Mouse (Mus musculus) cerebellum, adult (tissue): ENCODE results near the gene Nfx1.

Source experiments
- ATAC-seq: cut with Nextera tagmentation; 2 replicates; pipeline ENCODE4 v1.9.2; 2017; ENCODE audit warnings: mild to moderate bottlenecking, moderate library complexity, mixed read lengths; ENCODE audit not compliant: insufficient number of reproducible peaks, low FRiP score, low TSS enrichment

Gene Nfx1

DNA sequence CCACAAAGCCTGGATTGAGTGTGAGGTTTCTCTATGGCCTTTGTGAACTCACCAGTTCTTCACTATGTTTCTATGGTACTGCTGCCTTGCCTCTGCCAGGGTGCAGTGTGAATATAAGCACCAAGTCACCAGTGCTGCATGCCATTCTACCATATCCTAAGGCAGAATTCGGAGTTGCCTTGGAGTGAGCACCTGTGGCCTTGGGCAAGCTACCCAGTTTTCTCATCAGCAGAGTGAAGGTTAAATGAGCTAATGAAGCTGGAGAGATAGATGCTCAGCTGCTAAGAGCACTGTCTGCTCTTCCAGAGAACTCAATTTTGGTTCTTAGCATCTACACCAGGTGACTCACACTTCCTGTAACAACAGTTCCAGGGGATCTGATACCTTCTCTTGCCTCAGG, 3.3 kb downstream of the Nfx1 start:
- ATAC-seq, result no peak

DNA sequence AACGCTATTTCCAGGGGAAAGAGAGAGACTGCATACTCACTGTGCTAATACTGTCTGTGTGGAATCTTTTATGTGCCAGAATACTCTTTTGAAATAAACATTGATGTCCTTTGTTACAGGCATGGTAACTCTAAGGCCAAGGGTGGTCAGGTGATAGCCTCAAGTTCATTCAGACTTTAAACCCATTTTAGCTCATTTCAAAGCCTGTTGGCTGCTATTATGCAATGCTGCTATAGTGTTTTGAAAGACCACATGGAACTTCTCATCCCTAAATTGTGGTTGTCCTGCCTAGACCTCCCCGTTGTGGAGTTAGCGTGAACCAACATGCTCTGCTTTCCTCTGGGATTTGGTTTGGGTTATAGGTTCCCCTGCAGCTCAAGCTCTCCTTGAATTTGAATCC, 5.0 kb downstream of the Nfx1 start:
- ATAC-seq, result no peak

- ATAC-seq, result no peak
Measured at GRCm38 (mm10) chr4:40976651-40977050, 5.9 kb downstream of the Nfx1 start.

GRCm38 (mm10) chr4:40979430-40979829, 8.7 kb downstream of the Nfx1 start:
- ATAC-seq, result no peak

- ATAC-seq, result no peak
Measured at GRCm38 (mm10) chr4:40982486-40982885, 11.8 kb downstream of the Nfx1 start.

GRCm38 (mm10) chr4:40983686-40984085, 13.0 kb downstream of the Nfx1 start:
- ATAC-seq, result no peak

DNA sequence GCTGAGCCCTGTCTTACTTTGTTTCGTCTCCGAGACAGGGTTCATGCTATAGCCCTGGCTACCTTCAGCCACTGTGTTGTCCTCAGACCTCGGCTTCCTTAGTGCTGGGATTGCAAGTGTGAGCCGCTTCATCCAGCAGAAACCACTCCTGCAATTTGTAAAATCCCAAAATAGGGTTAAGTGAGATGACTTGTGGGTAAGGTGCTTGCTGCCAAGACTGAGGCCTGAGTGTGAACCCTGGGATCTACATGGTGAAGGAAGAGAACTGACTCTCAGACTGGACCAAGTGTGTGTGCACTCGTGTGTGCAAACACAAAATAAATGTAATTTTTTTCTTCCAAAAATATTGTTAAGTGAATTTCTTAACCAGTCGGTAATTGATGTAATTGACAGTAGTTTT, 18.9 kb downstream of the Nfx1 start:
- ATAC-seq, result no peak

GRCm38 (mm10) chr4:40996302-40996701, 25.6 kb downstream of the Nfx1 start:
- no peak for ATAC-seq

GRCm38 (mm10) chr4:40997916-40998315, 27.2 kb downstream of the Nfx1 start:
- ATAC-seq, result no peak

DNA sequence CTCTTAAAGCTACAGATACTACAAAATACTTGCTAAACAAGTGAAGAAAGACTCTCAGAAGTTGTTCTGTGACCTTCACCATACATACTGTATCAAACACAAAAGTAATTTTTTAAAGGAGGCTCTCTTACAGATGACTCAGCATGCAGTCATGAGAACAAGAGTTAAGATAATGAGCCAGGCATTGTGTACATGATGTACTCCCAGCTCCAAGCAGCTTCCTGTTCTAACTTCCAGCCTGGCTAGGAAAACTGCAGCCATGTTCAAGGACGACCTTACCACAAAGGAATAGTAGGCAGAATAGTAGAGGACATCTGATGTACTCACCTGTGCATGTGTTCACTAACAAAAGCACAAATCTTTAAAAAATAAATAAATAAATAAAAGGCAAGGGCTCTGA, 29.6 kb downstream of the Nfx1 start:
- ATAC-seq, result no peak

DNA sequence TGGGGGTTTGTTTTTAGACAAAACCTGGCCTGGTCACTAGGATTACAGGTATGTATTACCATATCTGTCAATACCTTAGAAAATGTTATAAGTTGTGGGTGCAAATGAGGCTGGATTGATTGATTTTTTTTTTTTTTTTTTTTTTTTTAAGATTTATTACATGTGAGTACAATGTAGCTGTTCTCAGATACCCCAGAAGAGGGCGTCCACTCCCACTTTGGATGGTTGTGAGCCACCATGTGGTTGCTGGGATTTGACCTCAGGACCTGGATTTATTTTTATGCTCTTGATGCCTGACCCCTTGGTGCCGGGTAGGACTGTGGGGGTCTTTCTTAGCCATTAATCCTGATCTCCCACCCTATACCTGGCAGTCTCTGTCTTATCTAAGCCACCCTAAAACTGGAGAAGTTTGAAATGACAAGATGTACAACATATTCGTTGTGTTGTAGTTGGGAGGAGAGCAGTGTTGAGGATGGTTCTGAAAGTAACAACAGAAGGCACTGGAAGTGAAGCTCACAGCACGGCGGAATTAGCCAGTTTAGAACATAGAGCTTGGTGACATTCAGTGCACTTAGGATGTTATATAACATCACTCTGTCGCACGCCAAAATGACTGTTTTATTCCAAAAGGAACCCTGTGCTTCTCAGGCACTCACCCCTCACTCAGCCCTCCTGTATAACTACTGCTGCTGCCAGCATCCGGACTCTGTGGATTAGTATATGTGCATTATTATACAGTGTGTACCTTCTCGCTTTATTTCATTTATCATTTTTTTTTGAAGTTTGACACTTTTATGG, 30.3 kb downstream of the Nfx1 start:
- ATAC-seq, result no peak

DNA sequence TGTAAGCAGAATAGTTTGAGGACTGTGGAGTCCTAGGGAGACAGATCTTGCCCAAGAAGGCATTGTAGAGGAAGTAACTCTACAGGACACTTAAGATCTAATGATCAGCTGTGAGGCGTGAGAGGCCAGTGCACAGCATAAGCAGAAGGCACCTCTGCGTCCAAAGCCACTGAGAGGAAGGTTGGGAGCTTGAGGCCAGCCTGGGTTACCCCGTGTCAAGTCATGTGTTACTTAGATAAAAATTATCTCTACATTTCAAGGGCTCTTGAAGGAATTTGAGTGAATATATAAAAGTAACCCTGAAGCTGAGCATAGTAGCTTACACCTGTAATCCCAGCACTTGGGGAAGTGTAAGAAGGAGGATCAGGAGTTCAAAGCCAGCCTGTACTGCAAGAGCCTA, 42.6 kb downstream of the Nfx1 start:
- no peak for ATAC-seq

GRCm38 (mm10) chr4:41015798-41016197, 45.1 kb downstream of the Nfx1 start:
- no peak for ATAC-seq

DNA sequence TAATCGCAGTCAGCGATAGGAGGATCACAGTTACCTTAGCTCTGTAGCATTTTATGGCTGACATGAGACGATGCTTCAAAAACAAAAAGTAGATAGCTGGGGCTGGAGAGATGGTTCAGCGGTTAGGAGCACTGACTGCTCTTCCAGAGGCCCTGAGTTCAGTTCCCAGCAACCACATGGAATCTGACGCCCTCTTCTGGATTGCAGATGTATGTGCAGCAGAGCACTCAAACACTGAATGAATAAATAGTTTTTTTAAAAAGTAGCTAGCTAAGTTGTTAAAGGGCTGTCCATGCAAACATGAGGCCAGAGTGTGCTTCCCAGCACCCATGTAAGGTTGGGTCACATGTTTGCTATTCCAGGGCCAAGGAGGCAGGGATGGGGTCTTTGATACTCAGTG, 50.4 kb downstream of the Nfx1 start:
- ATAC-seq, result no peak

GRCm38 (mm10) chr4:41026086-41026787, 55.5 kb downstream of the Nfx1 start:
- no peak for ATAC-seq

DNA sequence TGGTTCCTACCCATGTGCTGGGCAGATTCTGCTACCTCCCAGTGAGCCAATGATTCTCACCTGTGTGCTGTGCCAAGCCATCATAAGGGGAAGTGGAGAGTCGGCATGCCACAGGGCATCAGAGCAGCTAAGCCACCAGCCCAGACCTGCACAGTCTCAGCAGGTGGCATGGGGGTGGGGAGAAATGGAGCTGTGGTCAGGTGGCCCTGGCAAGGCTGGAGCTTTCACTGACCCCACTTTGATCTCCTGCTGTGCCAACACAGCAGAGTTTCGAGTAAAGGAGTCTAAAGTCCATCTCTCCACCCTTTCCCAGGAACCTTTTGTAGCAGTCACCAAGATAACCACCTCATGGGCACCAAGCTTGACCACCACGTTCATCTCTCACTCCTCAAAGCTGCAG, 57.2 kb downstream of the Nfx1 start:
- ATAC-seq, result no peak

- no peak for ATAC-seq
Measured at GRCm38 (mm10) chr4:41028272-41028671, 57.6 kb downstream of the Nfx1 start.

- no peak for ATAC-seq
Measured at GRCm38 (mm10) chr4:41029372-41029771, 58.7 kb downstream of the Nfx1 start.

- no peak for ATAC-seq
Measured at GRCm38 (mm10) chr4:41031242-41031641, 60.5 kb downstream of the Nfx1 start.

GRCm38 (mm10) chr4:41037942-41038341, 67.2 kb downstream of the Nfx1 start:
- ATAC-seq, result no peak

GRCm38 (mm10) chr4:41040983-41041382, 70.3 kb downstream of the Nfx1 start:
- ATAC-seq, result no peak

GRCm38 (mm10) chr4:41042880-41043279, 72.2 kb downstream of the Nfx1 start:
- ATAC-seq, result no peak
